Comparison of ENCODE assay signal across 1 mouse cellular context in genomic region chr5:124478873-124479204, GRCm38 (mm10).
TF ChIP-seq lines count a peak whose summit lies in the region.

No protein-coding gene starts in this region.

TF ChIP-seq in MEL, 35 proteins besides CTCF, POLR2A, EP300 and RAD21:
- TF ChIP-seq MEF2A (IDR thresholded peaks at IDR 0.05; ENCODE audit: extremely low read depth, insufficient replicate concordance, low read depth, low read length, poor library complexity, severe bottlenecking) (no peak), SIN3A (IDR thresholded peaks at IDR 0.05; ENCODE audit: low read length) (no peak), MAX (IDR thresholded peaks at IDR 0.05; ENCODE audit: low read length) (no peak), ZNF384 (IDR thresholded peaks at IDR 0.05; ENCODE audit: low read depth, low read length) (no peak), CHD1 (IDR thresholded peaks at IDR 0.05; ENCODE audit: low read depth, low read length) (no peak), MAFK (IDR thresholded peaks at IDR 0.05; ENCODE audit: borderline replicate concordance, low read depth, low read length) (no peak), GATA1 (IDR thresholded peaks at IDR 0.05; ENCODE audit: low read depth, low read length) (0 out of 2 replicates have a peak, but pooled peaks have one; percentile 28), RCOR1 (IDR thresholded peaks at IDR 0.05; ENCODE audit: low read depth, low read length) (no peak), SMC3 (IDR thresholded peaks at IDR 0.05; ENCODE audit: low read depth, low read length) (no peak), CHD2 (IDR thresholded peaks at IDR 0.05; ENCODE audit: low read length) (peak; percentile 49), ETS1 (IDR thresholded peaks at IDR 0.05; ENCODE audit: low read depth, low read length) (no peak), NELFE (IDR thresholded peaks at IDR 0.05; ENCODE audit: low read depth, low read length) (no peak)
